Mouse (Mus musculus): ENCODE measurements around the gene 4933416C03Rik. TPM values are rescaled to one million over a fixed set of nuclear protein-coding genes. Genes with fewer than 3 reads are reported as not detected.

Gene 4933416C03Rik
- polyA plus RNA-seq, 1 experiment from 2014 or later = not detected

GRCm38 (mm10) chr10:116121463-116121862 is 7.7 kb upstream of the 4933416C03Rik start:
- Histone ChIP-seq H3K36me3 (no peaks in the 10 kb centered on the region), H3K9me3 (no peaks in the 10 kb centered on the region), H3K27me3 (no peaks in the 10 kb centered on the region), H3K4me2 (no peak overlapping the region), H3K4me1 (no peaks in the 10 kb centered on the region), H3K27ac (no peak overlapping the region), H3K4me3 (no peak overlapping the region), H3K9ac (no peak overlapping the region)
- WGBS = 87% methylated on average over 2 of the region's 2 CpGs
- no peak for ATAC-seq (ENCODE audit: insufficient number of reproducible peaks, low FRiP score, low TSS enrichment, low read depth)

GRCm38 (mm10) chr10:116117060-116117459 is 3.3 kb upstream of the 4933416C03Rik start:
- no peak overlapping the region for H3K4me3 ChIP-seq
- H3K9ac ChIP-seq = no peak overlapping the region
- no peak overlapping the region for H3K4me2 ChIP-seq
- H3K27me3 ChIP-seq = no peaks in the 10 kb centered on the region
- no peaks in the 10 kb centered on the region for H3K9me3 ChIP-seq
- H3K36me3 ChIP-seq = no peaks in the 10 kb centered on the region
- H3K4me1 ChIP-seq = no peaks in the 10 kb centered on the region
- no peak overlapping the region for H3K27ac ChIP-seq
- no peak for ATAC-seq (ENCODE audit: insufficient number of reproducible peaks, low FRiP score, low TSS enrichment, low read depth)
- WGBS = 83% methylated on average over 8 of the region's 8 CpGs

- no peak overlapping the region for H3K9ac ChIP-seq
- ATAC-seq (ENCODE audit: insufficient number of reproducible peaks, low FRiP score, low TSS enrichment, low read depth) = no peak
- no peaks in the 10 kb centered on the region for H3K4me1 ChIP-seq
- H3K4me2 ChIP-seq = no peak overlapping the region
- 60% methylated on average over 4 of the region's 4 CpGs for whole genome bisulfite sequencing
- H3K36me3 ChIP-seq = no peaks in the 10 kb centered on the region
- H3K27ac ChIP-seq = no peak overlapping the region
- H3K4me3 ChIP-seq = no peak overlapping the region
- H3K27me3 ChIP-seq = no peaks in the 10 kb centered on the region
- H3K9me3 ChIP-seq = no peaks in the 10 kb centered on the region
Observed at GRCm38 (mm10) chr10:116115881-116116677, 2.4 kb upstream of the 4933416C03Rik start.

GRCm38 (mm10) chr10:116112868-116113267 is 849 bp downstream of the 4933416C03Rik start:
- Histone ChIP-seq H3K27ac (no peak overlapping the region), H3K4me2 (no peak overlapping the region), H3K4me3 (no peak overlapping the region), H3K4me1 (peaks cover 3% of the 10 kb centered on the region; the same call in 1 of the 2 replicates), H3K9ac (no peak overlapping the region), H3K27me3 (no peaks in the 10 kb centered on the region), H3K9me3 (no peaks in the 10 kb centered on the region), H3K36me3 (no peaks in the 10 kb centered on the region)
- no peak for ATAC-seq (ENCODE audit: insufficient number of reproducible peaks, low FRiP score, low TSS enrichment, low read depth)
- 93% methylated on average over 11 of the region's 11 CpGs for WGBS

GRCm38 (mm10) chr10:116108730-116109129 is 5.0 kb downstream of the 4933416C03Rik start:
- Histone ChIP-seq H3K27me3 (no peaks in the 10 kb centered on the region), H3K36me3 (no peaks in the 10 kb centered on the region), H3K27ac (no peak overlapping the region), H3K4me2 (no peak overlapping the region), H3K9me3 (no peaks in the 10 kb centered on the region), H3K9ac (no peak overlapping the region), H3K4me1 (peaks cover 3% of the 10 kb centered on the region; the same call in 1 of the 2 replicates), H3K4me3 (no peak overlapping the region)
- no peak for ATAC-seq (ENCODE audit: insufficient number of reproducible peaks, low FRiP score, low TSS enrichment, low read depth)
- 76% methylated on average over 1 of the region's 1 CpGs for WGBS

- Histone ChIP-seq H3K36me3 (no peaks in the 10 kb centered on the region), H3K4me2 (0 out of 2 replicates have a peak overlapping the region, but pooled peaks have one; percentile 1), H3K27ac (no peak overlapping the region), H3K4me1 (peaks cover 3% of the 10 kb centered on the region; the same call in 1 of the 2 replicates), H3K9me3 (no peaks in the 10 kb centered on the region), H3K27me3 (no peaks in the 10 kb centered on the region), H3K9ac (no peak overlapping the region), H3K4me3 (no peak overlapping the region)
- no peak for ATAC-seq (ENCODE audit: insufficient number of reproducible peaks, low FRiP score, low TSS enrichment, low read depth)
- WGBS = 26% methylated on average over 4 of the region's 4 CpGs
Observed at GRCm38 (mm10) chr10:116108176-116108575, 5.5 kb downstream of the 4933416C03Rik start.

GRCm38 (mm10) chr10:116098470-116098869 is 15.2 kb downstream of the 4933416C03Rik start:
- Histone ChIP-seq H3K9me3 (no peaks in the 10 kb centered on the region), H3K4me1 (no peaks in the 10 kb centered on the region), H3K36me3 (no peaks in the 10 kb centered on the region), H3K27me3 (no peaks in the 10 kb centered on the region), H3K27ac (no peak overlapping the region), H3K4me3 (no peak overlapping the region), H3K9ac (no peak overlapping the region), H3K4me2 (no peak overlapping the region)
- WGBS = 87% methylated on average over 7 of the region's 7 CpGs
- ATAC-seq (ENCODE audit: insufficient number of reproducible peaks, low FRiP score, low TSS enrichment, low read depth) = no peak

GRCm38 (mm10) chr10:116096466-116096865 is 17.3 kb downstream of the 4933416C03Rik start:
- no peak for ATAC-seq (ENCODE audit: insufficient number of reproducible peaks, low FRiP score, low TSS enrichment, low read depth)
- 71% methylated on average over 13 of the region's 13 CpGs for WGBS
- H3K4me2 ChIP-seq = no peak overlapping the region
- no peaks in the 10 kb centered on the region for H3K9me3 ChIP-seq
- no peak overlapping the region for H3K4me3 ChIP-seq
- no peaks in the 10 kb centered on the region for H3K27me3 ChIP-seq
- H3K27ac ChIP-seq = no peak overlapping the region
- no peak overlapping the region for H3K9ac ChIP-seq
- no peaks in the 10 kb centered on the region for H3K4me1 ChIP-seq
- no peaks in the 10 kb centered on the region for H3K36me3 ChIP-seq

GRCm38 (mm10) chr10:116083965-116084364 is 29.8 kb downstream of the 4933416C03Rik start:
- Histone ChIP-seq H3K9me3 (no peaks in the 10 kb centered on the region), H3K4me1 (no peaks in the 10 kb centered on the region), H3K36me3 (no peaks in the 10 kb centered on the region), H3K9ac (no peak overlapping the region), H3K4me3 (no peak overlapping the region), H3K27me3 (no peaks in the 10 kb centered on the region), H3K27ac (no peak overlapping the region), H3K4me2 (no peak overlapping the region)
- no peak for ATAC-seq (ENCODE audit: insufficient number of reproducible peaks, low FRiP score, low TSS enrichment, low read depth)
- 27% methylated on average over 3 of the region's 3 CpGs for WGBS

- no peaks in the 10 kb centered on the region for H3K36me3 ChIP-seq
- H3K4me2 ChIP-seq = no peak overlapping the region
- no peaks in the 10 kb centered on the region for H3K27me3 ChIP-seq
- H3K4me3 ChIP-seq = no peak overlapping the region
- no peaks in the 10 kb centered on the region for H3K4me1 ChIP-seq
- WGBS = 83% methylated on average over 6 of the region's 6 CpGs
- no peaks in the 10 kb centered on the region for H3K9me3 ChIP-seq
- H3K27ac ChIP-seq = no peak overlapping the region
- no peak for ATAC-seq (ENCODE audit: insufficient number of reproducible peaks, low FRiP score, low TSS enrichment, low read depth)
- H3K9ac ChIP-seq = no peak overlapping the region
Observed at GRCm38 (mm10) chr10:116080841-116081240, 32.9 kb downstream of the 4933416C03Rik start.

- Histone ChIP-seq H3K4me1 (no peaks in the 10 kb centered on the region), H3K9ac (no peak overlapping the region), H3K27ac (no peak overlapping the region), H3K36me3 (no peaks in the 10 kb centered on the region), H3K27me3 (no peaks in the 10 kb centered on the region), H3K4me3 (no peak overlapping the region), H3K9me3 (no peaks in the 10 kb centered on the region), H3K4me2 (no peak overlapping the region)
- WGBS = 38% methylated on average over 7 of the region's 7 CpGs
- no peak for ATAC-seq (ENCODE audit: insufficient number of reproducible peaks, low FRiP score, low TSS enrichment, low read depth)
Observed at GRCm38 (mm10) chr10:116079396-116079795, 34.3 kb downstream of the 4933416C03Rik start.

- no peaks in the 10 kb centered on the region for H3K27me3 ChIP-seq
- H3K9me3 ChIP-seq = no peaks in the 10 kb centered on the region
- H3K36me3 ChIP-seq = no peaks in the 10 kb centered on the region
- no peak overlapping the region for H3K9ac ChIP-seq
- no peak overlapping the region for H3K4me3 ChIP-seq
- no peaks in the 10 kb centered on the region for H3K4me1 ChIP-seq
- no peak overlapping the region for H3K27ac ChIP-seq
- 87% methylated on average over 5 of the region's 5 CpGs for WGBS
- ATAC-seq (ENCODE audit: insufficient number of reproducible peaks, low FRiP score, low TSS enrichment, low read depth) = no peak
- H3K4me2 ChIP-seq = no peak overlapping the region
Observed at GRCm38 (mm10) chr10:116078636-116079035, 35.1 kb downstream of the 4933416C03Rik start.
